Mouse (Mus musculus): ENCODE data around the gene Cd70.

DNA sequence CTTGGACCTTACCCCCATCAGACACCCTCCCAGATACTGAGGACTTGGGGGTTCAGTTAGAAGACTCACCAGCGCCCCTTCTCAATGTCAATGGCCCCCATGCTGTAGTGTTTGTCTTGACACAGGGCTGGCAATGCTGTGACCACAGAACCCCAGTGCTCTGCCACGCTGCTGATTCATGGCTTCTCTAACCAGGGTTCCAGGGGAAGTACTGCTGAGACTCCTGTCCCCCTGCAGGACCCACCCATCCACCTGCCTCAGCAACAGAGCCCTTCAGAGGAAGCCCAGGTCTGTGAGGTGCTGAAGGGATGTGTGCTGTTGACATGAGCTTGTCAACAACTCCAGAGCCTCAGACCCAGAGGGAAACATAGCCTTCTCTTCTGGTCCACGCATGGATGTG lies 45.2 kb upstream of the Cd70 start:
- TF ChIP-seq CTCF (IDR thresholded peaks at IDR 0.05; ENCODE audit: low read depth), result no peak
- no peak for TF ChIP-seq EP300 (IDR thresholded peaks at IDR 0.05; ENCODE audit: low read depth)
